17 mouse cellular contexts compared by ENCODE assay signal in the genomic region with DNA sequence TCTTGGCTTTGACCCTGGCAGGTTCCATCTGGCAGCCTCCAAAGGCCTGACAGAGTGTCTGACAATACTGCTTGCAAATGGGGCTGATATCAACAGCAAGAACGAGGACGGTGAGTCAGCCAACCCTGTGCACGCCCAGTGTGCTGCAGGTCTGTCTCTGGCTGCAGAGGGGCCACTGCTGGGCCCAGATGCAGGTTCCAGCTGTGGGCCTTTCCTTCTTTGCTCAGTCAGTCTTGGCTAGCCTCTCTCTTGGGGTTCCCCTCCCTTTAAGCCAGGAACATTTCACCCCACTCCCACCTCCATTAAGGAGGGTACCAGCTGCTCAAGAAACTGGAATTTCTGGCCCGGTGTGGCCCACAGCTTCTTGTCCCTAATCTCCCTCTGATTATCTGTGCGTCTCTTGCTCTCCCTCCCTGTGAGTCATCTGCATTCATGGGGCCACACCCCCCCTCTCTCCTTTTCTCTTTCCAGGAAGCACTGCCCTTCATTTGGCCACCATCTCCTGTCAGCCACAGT. TPM values are rescaled to one million over a fixed set of nuclear protein-coding genes. Genes with fewer than 3 reads are reported as not detected.
DNase-seq lines count a peak whose midpoint lies in the region; ATAC-seq and TF ChIP-seq lines count a peak whose summit lies in the region.
"Had no signal": no experiment of that assay in that cellular context is flagged by ENCODE, and none has a peak within 500 bp of the region (broad histone marks: within the 10 kb centered on the region; RNA-seq: fewer than 3 reads in every experiment).

No protein-coding gene starts in this region.

- no peak overlapping the region for H3K27ac ChIP-seq in embryonic facial prominence, embryonic 14.5 days (replicated peaks; ENCODE audit: low read depth, low read length)
- no peak overlapping the region for H3K27ac ChIP-seq in embryonic facial prominence, embryonic 10.5 days (replicated peaks)
- no peak overlapping the region for H3K27ac ChIP-seq in intestine, postnatal 0 days (ENCODE audit: low read depth, low read length)
- H3K27ac ChIP-seq in kidney, adult 2 months (ENCODE audit: insufficient read depth, low read depth, low read length): no peak overlapping the region
- H3K27ac ChIP-seq: heart, embryonic 15.5 days; midbrain, embryonic 12.5 days had no signal

- no peak for ATAC-seq in embryonic facial prominence, embryonic 14.5 days (ENCODE audit: low read depth)
- peak; percentile 57 for ATAC-seq in intestine, postnatal 0 days

- no peaks in the 10 kb centered on the region for H3K36me3 ChIP-seq in embryonic facial prominence, embryonic 14.5 days (ENCODE audit: control insufficient read depth, insufficient read depth, low read length)
- no peaks in the 10 kb centered on the region for H3K36me3 ChIP-seq in embryonic facial prominence, embryonic 10.5 days (replicated peaks)
- no peaks in the 10 kb centered on the region for H3K36me3 ChIP-seq in intestine, postnatal 0 days (ENCODE audit: control insufficient read depth, insufficient read depth)
- H3K36me3 ChIP-seq in kidney, adult 2 months (ENCODE audit: control insufficient read depth, insufficient read depth, low read length): no peaks in the 10 kb centered on the region
- H3K36me3 ChIP-seq: heart, embryonic 15.5 days; midbrain, embryonic 12.5 days had no signal

- H3K4me3 ChIP-seq in embryonic facial prominence, embryonic 14.5 days (ENCODE audit: low read depth, low read length): no peak overlapping the region
- no peak overlapping the region for H3K4me3 ChIP-seq in embryonic facial prominence, embryonic 10.5 days
- no peak overlapping the region for H3K4me3 ChIP-seq in intestine, postnatal 0 days (ENCODE audit: low read depth, low read length)
- H3K4me3 ChIP-seq in kidney, adult 2 months (ENCODE audit: insufficient read depth, low read depth, low read length): no peak overlapping the region
- H3K4me3 ChIP-seq in lung, adult 2 months (replicated peaks; ENCODE audit: extremely low read depth, low read depth, low read length): no peak overlapping the region
- H3K4me3 ChIP-seq: erythroblast, embryonic 14.5 days; heart, embryonic 15.5 days; midbrain, embryonic 12.5 days had no signal

- no peaks in the 10 kb centered on the region for H3K9me3 ChIP-seq in embryonic facial prominence, embryonic 14.5 days (ENCODE audit: control insufficient read depth, low read length)
- no peaks in the 10 kb centered on the region for H3K9me3 ChIP-seq in embryonic facial prominence, embryonic 10.5 days
- H3K9me3 ChIP-seq in intestine, postnatal 0 days (ENCODE audit: control insufficient read depth): no peaks in the 10 kb centered on the region
- H3K9me3 ChIP-seq: heart, embryonic 15.5 days; midbrain, embryonic 12.5 days had no signal

- no peak overlapping the region for H3K9ac ChIP-seq in embryonic facial prominence, embryonic 14.5 days (ENCODE audit: low read depth, low read length)
- no peak overlapping the region for H3K9ac ChIP-seq in intestine, postnatal 0 days (ENCODE audit: low read depth, low read length)
- H3K9ac ChIP-seq: heart, embryonic 15.5 days; midbrain, embryonic 12.5 days had no signal

- TF ChIP-seq POLR2A in kidney, adult 2 months (IDR thresholded peaks at IDR 0.05; ENCODE audit: low read depth, low read length): no peak
- TF ChIP-seq POLR2A in lung, adult 2 months (IDR thresholded peaks at IDR 0.05; ENCODE audit: borderline replicate concordance, extremely low read depth, low read depth, low read length): no peak

- no peaks in the 10 kb centered on the region; the same call in 1 of the 2 replicates for H3K27me3 ChIP-seq in embryonic facial prominence, embryonic 14.5 days (replicated peaks; ENCODE audit: control insufficient read depth, insufficient read depth, low read length)
- H3K27me3 ChIP-seq in embryonic facial prominence, embryonic 10.5 days (replicated peaks; ENCODE audit: low read depth, poor library complexity, severe bottlenecking): peaks cover 61% of the 10 kb centered on the region
- 0 out of 2 replicates have a peak, but pooled peaks cover 3% of the 10 kb centered on the region for H3K27me3 ChIP-seq in intestine, postnatal 0 days (replicated peaks; ENCODE audit: control insufficient read depth, insufficient read depth, low read length)
- H3K27me3 ChIP-seq in kidney, adult 2 months (replicated peaks; ENCODE audit: control insufficient read depth, insufficient read depth, low read length): no peaks in the 10 kb centered on the region; the same call in 1 of the 2 replicates

- no peak for TF ChIP-seq CTCF in intestine, postnatal 0 days (IDR thresholded peaks at IDR 0.05; ENCODE audit: low read depth)
- no peak for TF ChIP-seq CTCF in kidney, adult 2 months (conservative IDR thresholded peaks at IDR 0.05; ENCODE audit: insufficient read depth, insufficient read length, low read depth, low read length)
- TF ChIP-seq CTCF in lung, adult 2 months (IDR thresholded peaks at IDR 0.05; ENCODE audit: insufficient read depth, low read length): no peak

- DNase-seq in embryonic facial prominence, embryonic 14.5 days (ENCODE audit: low spot score): peak; percentile 45
- no peak for DNase-seq in embryonic facial prominence, embryonic 10.5 days (ENCODE audit: low spot score)
- DNase-seq in 3T3-L1 (ENCODE audit: low read depth, low spot score) (peak; percentile 86), R1 (ENCODE audit: low read depth, low spot score) (peak; percentile 79)
- DNase-seq in kidney, adult 2 months: no peak
- DNase-seq in lung, adult 2 months: no peak
- no peak for DNase-seq in frontal cortex, adult 2 months (ENCODE audit: extremely low spot score in 1 of 2, low spot score in 1 of 2)
- DNase-seq: B cell, adult 2 months; cerebellum, postnatal 10 days; kidney, adult 11 months; right cerebral cortex, postnatal 4 days; thymus, postnatal 14 days had no signal

- no peak overlapping the region for H3K4me2 ChIP-seq in embryonic facial prominence, embryonic 14.5 days (ENCODE audit: low read depth, low read length)
- no peak overlapping the region for H3K4me2 ChIP-seq in intestine, postnatal 0 days (replicated peaks; ENCODE audit: low read depth)
- H3K4me2 ChIP-seq: heart, embryonic 15.5 days; midbrain, embryonic 12.5 days had no signal

- WGBS in embryonic facial prominence, embryonic 14.5 days: 35% methylated on average over 5 of the region's 5 CpGs
- 25% methylated on average over 5 of the region's 5 CpGs for WGBS in embryonic facial prominence, embryonic 10.5 days
- WGBS in intestine, postnatal 0 days: 15% methylated on average over 5 of the region's 5 CpGs
- WGBS in kidney, adult 2 months: 50% methylated on average over 5 of the region's 5 CpGs
- WGBS in lung, adult 2 months: 32% methylated on average over 5 of the region's 5 CpGs

- peaks cover 5% of the 10 kb centered on the region for H3K4me1 ChIP-seq in embryonic facial prominence, embryonic 14.5 days (ENCODE audit: control insufficient read depth, insufficient read depth, low read length)
- H3K4me1 ChIP-seq in embryonic facial prominence, embryonic 10.5 days: peaks cover 17% of the 10 kb centered on the region
- no peaks in the 10 kb centered on the region for H3K4me1 ChIP-seq in intestine, postnatal 0 days (replicated peaks; ENCODE audit: control insufficient read depth, insufficient read depth, low read length)
- H3K4me1 ChIP-seq in kidney, adult 2 months (ENCODE audit: control insufficient read depth, insufficient read depth, low read length): no peaks in the 10 kb centered on the region
- no peaks in the 10 kb centered on the region for H3K4me1 ChIP-seq in lung, adult 2 months (ENCODE audit: control insufficient read depth, insufficient read depth, low read length)
- H3K4me1 ChIP-seq: heart, embryonic 15.5 days had no signal

RNA-seq across cellular contexts. Expression of a gene that starts 9.3 kb away (rescaled TPM):
- polyA plus RNA-seq in embryonic facial prominence, embryonic 14.5 days (2014; fragmentation: Nextera tagmentation; extraction: Ambion mirVana): 2.9 and 3.6 TPM in 2 replicates
- polyA plus RNA-seq in embryonic facial prominence, embryonic 10.5 days (2016; fragmentation: Nextera tagmentation; extraction: Ambion mirVana): 0.11 and 0.14 TPM in 2 replicates
- 0.22 and 0.29 TPM in 2 replicates for polyA plus RNA-seq in intestine, postnatal 0 days (2015; fragmentation: Nextera tagmentation; extraction: Ambion mirVana)
- polyA plus RNA-seq in kidney, adult 2 months (2012; rRNA removed): 0.38 and 0.45 TPM in 2 replicates
- polyA plus RNA-seq in lung, adult 2 months (2012; rRNA removed): 1.4 and 3.6 TPM in 2 replicates
- 5.9 and 9.8 TPM in 2 replicates for polyA plus RNA-seq in frontal cortex, adult 2 months (2012; rRNA removed)
- polyA plus RNA-seq: erythroblast, embryonic 14.5 days had no signal

RNA-seq across cellular contexts. Expression of a gene that starts 17.0 kb away (rescaled TPM):
- polyA plus RNA-seq in embryonic facial prominence, embryonic 14.5 days (2014; fragmentation: Nextera tagmentation; extraction: Ambion mirVana): 45.1 and 48.9 TPM in 2 replicates
- polyA plus RNA-seq in embryonic facial prominence, embryonic 10.5 days (2016; fragmentation: Nextera tagmentation; extraction: Ambion mirVana): 45.2 and 53.4 TPM in 2 replicates
- polyA plus RNA-seq in intestine, postnatal 0 days (2015; fragmentation: Nextera tagmentation; extraction: Ambion mirVana): 15.2 and 16.1 TPM in 2 replicates
- 21.0 and 23.2 TPM in 2 replicates for polyA plus RNA-seq in kidney, adult 2 months (2012; rRNA removed)
- 39.3 and 44.1 TPM in 2 replicates for polyA plus RNA-seq in lung, adult 2 months (2012; rRNA removed)
- polyA plus RNA-seq in frontal cortex, adult 2 months (2012; rRNA removed): 25.2 and 25.8 TPM in 2 replicates

RNA-seq across cellular contexts. Expression of a gene that starts 29.1 kb away (rescaled TPM):
- polyA plus RNA-seq in embryonic facial prominence, embryonic 14.5 days (2014; fragmentation: Nextera tagmentation; extraction: Ambion mirVana): 9.5 and 11.8 TPM in 2 replicates
- 12.9 and 13.0 TPM in 2 replicates for polyA plus RNA-seq in embryonic facial prominence, embryonic 10.5 days (2016; fragmentation: Nextera tagmentation; extraction: Ambion mirVana)
- 2.2 and 2.8 TPM in 2 replicates for polyA plus RNA-seq in intestine, postnatal 0 days (2015; fragmentation: Nextera tagmentation; extraction: Ambion mirVana)
- 2.0 and 3.6 TPM in 2 replicates for polyA plus RNA-seq in kidney, adult 2 months (2012; rRNA removed)
- 3.8 and 4.7 TPM in 2 replicates for polyA plus RNA-seq in lung, adult 2 months (2012; rRNA removed)
- 10.2 and 10.5 TPM in 2 replicates for polyA plus RNA-seq in frontal cortex, adult 2 months (2012; rRNA removed)

RNA-seq across cellular contexts. Expression of a gene that starts 33.8 kb away (rescaled TPM):
- polyA plus RNA-seq in embryonic facial prominence, embryonic 14.5 days (2014; fragmentation: Nextera tagmentation; extraction: Ambion mirVana): 6.4 and 8.1 TPM in 2 replicates
- 0.39 and 0.55 TPM in 2 replicates for polyA plus RNA-seq in embryonic facial prominence, embryonic 10.5 days (2016; fragmentation: Nextera tagmentation; extraction: Ambion mirVana)
- polyA plus RNA-seq in intestine, postnatal 0 days (2015; fragmentation: Nextera tagmentation; extraction: Ambion mirVana): 0.17 and 0.21 TPM in 2 replicates
- 1.2 and 1.6 TPM in 2 replicates for polyA plus RNA-seq in kidney, adult 2 months (2012; rRNA removed)
- 1.7 and 2.3 TPM in 2 replicates for polyA plus RNA-seq in lung, adult 2 months (2012; rRNA removed)
- polyA plus RNA-seq in frontal cortex, adult 2 months (2012; rRNA removed): 2.9 and 3.2 TPM in 2 replicates
- polyA plus RNA-seq: erythroblast, embryonic 14.5 days had no signal

RNA-seq across cellular contexts. Expression of a gene that starts 43.9 kb away (rescaled TPM):
- 0.33 and 0.47 TPM in 2 replicates for polyA plus RNA-seq in embryonic facial prominence, embryonic 14.5 days (2014; fragmentation: Nextera tagmentation; extraction: Ambion mirVana)
- 0.09 TPM in 2 replicates for polyA plus RNA-seq in embryonic facial prominence, embryonic 10.5 days (2016; fragmentation: Nextera tagmentation; extraction: Ambion mirVana)
- polyA plus RNA-seq in intestine, postnatal 0 days (2015; fragmentation: Nextera tagmentation; extraction: Ambion mirVana): not detected in 2 replicates
- polyA plus RNA-seq in kidney, adult 2 months (2012; rRNA removed): 0.07 TPM in 1 of 2 replicates, not detected in the other
- 0.02 and 0.18 TPM in 2 replicates for polyA plus RNA-seq in lung, adult 2 months (2012; rRNA removed)
- polyA plus RNA-seq in frontal cortex, adult 2 months (2012; rRNA removed): 0.10 and 0.11 TPM in 2 replicates
- polyA plus RNA-seq: liver, adult 2 months; midbrain, embryonic 12.5 days had no signal

Comparison
In these comparisons a context has a peak if more than half of its experiments do, and no peak if none do; other contexts are left out.
1. DNase-seq: peak in embryonic facial prominence, embryonic 14.5 days (single experiment), 3T3-L1 (single experiment) and R1 (single experiment); none in embryonic facial prominence, embryonic 10.5 days (single experiment), kidney, adult 2 months (single experiment), lung, adult 2 months (single experiment) and frontal cortex, adult 2 months (0 of 2).